Comparison of ENCODE assay signal across 35 mouse cellular contexts in genomic region chr2:34431701-34432372, GRCm38 (mm10).
"Had no signal": no experiment of that assay in that cellular context is flagged by ENCODE, and none has a peak within 500 bp of the region (broad histone marks: within the 10 kb centered on the region; RNA-seq: fewer than 3 reads in every experiment).

No protein-coding gene starts in this region.

- DNase-seq: heart, postnatal 10 days; heart, postnatal 14 days; heart, postnatal 36 days; heart, postnatal 4 days; kidney, adult 11 months; kidney, adult 18-20 months; kidney, adult 2 months; kidney, adult 8-10 months; kidney, adult 9 months; kidney, postnatal 10 days; kidney, postnatal 14 days; kidney, postnatal 25 days; kidney, postnatal 36 days; kidney, postnatal 4 days; layer of hippocampus, adult 9-11 months; layer of hippocampus, postnatal 36 days had no signal

- H3K27ac ChIP-seq: heart, embryonic 13.5 days; heart, embryonic 15.5 days; hindbrain, embryonic 10.5 days; hindbrain, embryonic 12.5 days; hindbrain, embryonic 13.5 days; hindbrain, embryonic 14.5 days; hindbrain, embryonic 15.5 days; hindbrain, postnatal 0 days; intestine, embryonic 15.5 days; kidney, embryonic 15.5 days; kidney, postnatal 0 days; layer of hippocampus, adult 2 months; left cerebral cortex, adult 2 months had no signal

- H3K27me3 ChIP-seq: heart, embryonic 12.5 days; heart, embryonic 13.5 days; heart, embryonic 15.5 days; hindbrain, embryonic 12.5 days; hindbrain, embryonic 13.5 days; hindbrain, embryonic 15.5 days; intestine, embryonic 15.5 days; kidney, embryonic 15.5 days had no signal

- H3K4me3 ChIP-seq: heart, embryonic 12.5 days; heart, embryonic 13.5 days; heart, embryonic 15.5 days; hindbrain, embryonic 10.5 days; hindbrain, embryonic 12.5 days; hindbrain, embryonic 13.5 days; hindbrain, embryonic 15.5 days; intestine, embryonic 15.5 days; kidney, embryonic 15.5 days; layer of hippocampus, adult 2 months; left cerebral cortex, adult 2 months had no signal

- H3K4me1 ChIP-seq: heart, embryonic 13.5 days; heart, embryonic 15.5 days; hindbrain, embryonic 10.5 days; hindbrain, embryonic 12.5 days; hindbrain, embryonic 13.5 days; hindbrain, embryonic 15.5 days; intestine, embryonic 15.5 days; kidney, embryonic 15.5 days had no signal

- H3K9me3 ChIP-seq: heart, embryonic 12.5 days; heart, embryonic 13.5 days; heart, embryonic 15.5 days; hindbrain, embryonic 10.5 days; hindbrain, embryonic 12.5 days; hindbrain, embryonic 13.5 days; hindbrain, embryonic 15.5 days; intestine, embryonic 15.5 days; kidney, embryonic 15.5 days had no signal

- H3K9ac ChIP-seq: heart, embryonic 12.5 days; heart, embryonic 13.5 days; heart, embryonic 15.5 days; hindbrain, embryonic 12.5 days; hindbrain, embryonic 13.5 days; hindbrain, embryonic 14.5 days; hindbrain, embryonic 15.5 days; intestine, embryonic 15.5 days; kidney, embryonic 15.5 days had no signal

- H3K4me2 ChIP-seq: heart, embryonic 11.5 days; heart, embryonic 12.5 days; heart, embryonic 13.5 days; heart, embryonic 15.5 days; hindbrain, embryonic 12.5 days; hindbrain, embryonic 13.5 days; hindbrain, embryonic 14.5 days; hindbrain, embryonic 15.5 days; intestine, embryonic 15.5 days; kidney, embryonic 15.5 days had no signal

- ATAC-seq: hindbrain, embryonic 16.5 days; hindbrain, postnatal 0 days; inflammation-experienced regulatory T-cells, adult 6 months; intestine, embryonic 15.5 days; intestine, embryonic 16.5 days; intestine, postnatal 0 days had no signal
